Mouse (Mus musculus) lung, adult 18-20 months (tissue): ENCODE results near the gene Dek.

Source experiments
- DNase-seq, 2 experiments: peaks; one replicate each; pipeline ENCODE4 v3.0.0; 2022; ENCODE audit warnings: mixed read lengths in 2 of 2

Dek gene

GRCm38 (mm10) chr13:47105711-47106579, at the start of gene Dek:
TSS of gene Dek (minus strand) at chr13:47106201.
- DNase-seq: peak; percentile 86 to 87

GRCm38 (mm10) chr13:47154866-47155265, 48.9 kb upstream of the Dek start:
- DNase-seq: no peak

- no peak for DNase-seq
Measured at GRCm38 (mm10) chr13:47153206-47153605, 47.2 kb upstream of the Dek start.

GRCm38 (mm10) chr13:47152390-47152789, 46.4 kb upstream of the Dek start:
- DNase-seq: peak in 1 of 2 experiments; percentile 42

- peak; percentile 35 to 38 for DNase-seq
Measured at GRCm38 (mm10) chr13:47151060-47151459, 45.1 kb upstream of the Dek start.

GRCm38 (mm10) chr13:47149993-47150392, 44.0 kb upstream of the Dek start:
- no peak for DNase-seq

GRCm38 (mm10) chr13:47148573-47148972, 42.6 kb upstream of the Dek start:
- no peak for DNase-seq

- DNase-seq: no peak
Measured at GRCm38 (mm10) chr13:47146388-47146787, 40.4 kb upstream of the Dek start.

- no peak for DNase-seq
Measured at GRCm38 (mm10) chr13:47145939-47146338, 39.9 kb upstream of the Dek start.

GRCm38 (mm10) chr13:47142764-47143163, 36.8 kb upstream of the Dek start:
- DNase-seq: no peak

- DNase-seq: no peak
Measured at GRCm38 (mm10) chr13:47135741-47136140, 29.7 kb upstream of the Dek start.

GRCm38 (mm10) chr13:47134836-47135235, 28.8 kb upstream of the Dek start:
- DNase-seq: no peak

- no peak for DNase-seq
Measured at GRCm38 (mm10) chr13:47133058-47133457, 27.1 kb upstream of the Dek start.

- no peak for DNase-seq
Measured at GRCm38 (mm10) chr13:47129090-47129489, 23.1 kb upstream of the Dek start.

GRCm38 (mm10) chr13:47125595-47125994, 19.6 kb upstream of the Dek start:
- DNase-seq: no peak

- no peak for DNase-seq
Measured at GRCm38 (mm10) chr13:47124986-47125385, 19.0 kb upstream of the Dek start.

- no peak for DNase-seq
Measured at GRCm38 (mm10) chr13:47124449-47124848, 18.4 kb upstream of the Dek start.

GRCm38 (mm10) chr13:47122537-47123430, 16.8 kb upstream of the Dek start, which contains the start of gene Rnf144b:
TSS of gene Rnf144b (plus strand) at chr13:47122656.
- DNase-seq: peak; percentile 24 to 43

- DNase-seq: no peak
Measured at GRCm38 (mm10) chr13:47121333-47121889, 15.4 kb upstream of the Dek start.

- DNase-seq: no peak
Measured at GRCm38 (mm10) chr13:47116000-47116399, 10.0 kb upstream of the Dek start.

GRCm38 (mm10) chr13:47112924-47113323, 6.9 kb upstream of the Dek start:
- DNase-seq: no peak

- no peak for DNase-seq
Measured at GRCm38 (mm10) chr13:47112056-47112455, 6.1 kb upstream of the Dek start.

- DNase-seq: no peak
Measured at GRCm38 (mm10) chr13:47111185-47111584, 5.2 kb upstream of the Dek start.
